Comparison of ENCODE assay signal across 9 mouse cellular contexts in the genomic region with DNA sequence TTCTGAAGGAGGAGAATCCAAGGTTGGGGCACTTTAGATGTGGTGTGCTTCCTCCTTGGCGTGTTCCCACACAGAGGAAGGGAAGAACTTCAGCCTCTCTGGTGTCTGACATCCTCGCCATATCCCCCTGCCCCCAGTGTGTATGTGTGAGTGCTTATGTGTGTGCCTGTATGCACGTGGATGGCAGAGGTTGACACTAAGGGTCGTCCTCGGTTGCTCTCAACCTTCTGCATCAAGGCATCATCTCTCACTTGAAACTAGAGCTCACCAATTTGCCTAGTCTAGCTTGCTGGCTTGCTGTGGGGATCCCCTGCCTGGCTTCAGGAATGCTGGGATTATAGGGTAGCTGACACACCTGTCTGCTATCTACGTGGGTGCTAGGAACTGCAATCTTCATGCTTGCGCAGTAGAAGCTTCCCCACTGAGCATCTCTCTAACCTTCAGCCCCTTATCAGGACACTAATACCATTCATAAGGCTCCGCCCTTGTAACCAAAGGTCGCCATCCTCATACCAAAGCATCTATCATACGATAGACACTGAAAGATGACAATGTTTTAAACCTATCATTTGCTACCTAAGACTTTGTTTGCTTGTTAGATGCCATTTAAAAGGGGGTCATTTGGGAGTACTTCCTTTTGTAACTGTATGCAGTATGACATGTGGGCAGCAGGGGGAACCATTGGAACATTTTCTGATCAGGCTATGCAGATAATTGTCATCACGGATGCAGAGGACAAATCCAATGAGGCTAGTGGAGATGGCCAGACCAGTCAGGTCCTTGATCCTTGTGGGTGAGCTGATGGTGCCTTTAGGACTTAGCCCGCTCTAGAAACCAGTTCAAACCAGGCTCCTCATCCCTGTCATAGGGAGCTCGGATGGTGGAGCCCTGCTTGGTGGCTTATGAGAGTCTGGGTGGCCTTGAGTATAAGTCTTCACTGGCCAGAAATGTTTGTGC. TPM values are rescaled to one million over a fixed set of nuclear protein-coding genes. Genes with fewer than 3 reads are reported as not detected.
A peak's percentile ranks its signal among the peaks of the same experiment; 100 is the strongest.
DNase-seq lines count a peak whose midpoint lies in the region; ATAC-seq and TF ChIP-seq lines count a peak whose summit lies in the region.
"Had no signal": no experiment of that assay in that cellular context is flagged by ENCODE, and none has a peak within 500 bp of the region (broad histone marks: within the 10 kb centered on the region; RNA-seq: fewer than 3 reads in every experiment).

No protein-coding gene starts in this region.

- no peak for TF ChIP-seq EP300 in liver, embryonic 14.5 days (IDR thresholded peaks at IDR 0.05; ENCODE audit: low read depth)
- peak; percentile 8 for TF ChIP-seq EP300 in stomach, postnatal 0 days (optimal IDR thresholded peaks at IDR 0.05)

- peak; percentile 71 for DNase-seq in 416B (ENCODE audit: low read depth)
- DNase-seq in T-cell, adult 2 months (ENCODE audit: low spot score), result peak; percentile 48
- peak; percentile 81 for DNase-seq in embryo, embryonic 10.5 days (ENCODE audit: low spot score)
- DNase-seq in kidney, postnatal 10 days, result peak; percentile 82
- DNase-seq in liver, embryonic 14.5 days (ENCODE audit: low read depth in 3 of 3, low spot score in 3 of 3), result peak in 1 of 3 experiments; percentile 14
- peak; percentile 62 for DNase-seq in neural tube, embryonic 11.5 days (ENCODE audit: low spot score)
- DNase-seq in stomach, postnatal 0 days (ENCODE audit: low spot score), result peak; percentile 64

- peak; percentile 61 for TF ChIP-seq CTCF in liver, embryonic 14.5 days (IDR thresholded peaks at IDR 0.05; ENCODE audit: low read depth)
- TF ChIP-seq CTCF in stomach, postnatal 0 days (IDR thresholded peaks at IDR 0.05; ENCODE audit: low read depth), result peak; percentile 92

- no peak overlapping the region for H3K27ac ChIP-seq in heart, embryonic 11.5 days (ENCODE audit: low read depth, low read length)
- no peak overlapping the region for H3K27ac ChIP-seq in liver, embryonic 14.5 days
- no peak overlapping the region for H3K27ac ChIP-seq in neural tube, embryonic 11.5 days (ENCODE audit: low read depth, low read length)
- peak overlapping the region; percentile 53; the same call in 1 of the 2 replicates for H3K27ac ChIP-seq in stomach, postnatal 0 days (replicated peaks)
- H3K27ac ChIP-seq: embryonic facial prominence, embryonic 13.5 days had no signal

- ATAC-seq in heart, embryonic 11.5 days (replicated peaks; ENCODE audit: insufficient number of reproducible peaks, low FRiP score, low TSS enrichment), result peak; percentile 44; the same call in 1 of the 2 replicates
- ATAC-seq in liver, embryonic 14.5 days (ENCODE audit: insufficient read depth), result no peak
- ATAC-seq in neural tube, embryonic 11.5 days (ENCODE audit: insufficient read depth, low FRiP score, low TSS enrichment), result peak; percentile 31; the same call in 1 of the 2 replicates
- ATAC-seq in stomach, postnatal 0 days (ENCODE audit: low FRiP score, low TSS enrichment), result peak; percentile 35

- H3K27me3 ChIP-seq in heart, embryonic 11.5 days (ENCODE audit: control insufficient read depth, insufficient read depth, low read length), result no peaks in the 10 kb centered on the region
- H3K27me3 ChIP-seq in liver, embryonic 14.5 days (ENCODE audit: control insufficient read depth, insufficient read depth, low read length), result no peaks in the 10 kb centered on the region
- no peaks in the 10 kb centered on the region for H3K27me3 ChIP-seq in neural tube, embryonic 11.5 days (ENCODE audit: control insufficient read depth, insufficient read depth, low read length)
- no peaks in the 10 kb centered on the region for H3K27me3 ChIP-seq in stomach, postnatal 0 days (ENCODE audit: control insufficient read depth, insufficient read depth, low read length)
- H3K27me3 ChIP-seq: embryonic facial prominence, embryonic 13.5 days had no signal

- no peaks in the 10 kb centered on the region for H3K4me1 ChIP-seq in heart, embryonic 11.5 days (ENCODE audit: control insufficient read depth, insufficient read depth, low read length)
- H3K4me1 ChIP-seq in liver, embryonic 14.5 days (replicated peaks; ENCODE audit: control insufficient read depth in 2 of 2, insufficient read depth in 2 of 2, low read length in 1 of 2), result no peaks in the 10 kb centered on the region
- H3K4me1 ChIP-seq in neural tube, embryonic 11.5 days (ENCODE audit: control insufficient read depth, insufficient read depth, low read length), result no peaks in the 10 kb centered on the region
- no peaks in the 10 kb centered on the region for H3K4me1 ChIP-seq in stomach, postnatal 0 days (replicated peaks; ENCODE audit: control insufficient read depth, insufficient read depth)
- H3K4me1 ChIP-seq: embryonic facial prominence, embryonic 13.5 days had no signal

- WGBS in heart, embryonic 11.5 days (ENCODE audit: insufficient replicate concordance), result 49% methylated on average over 13 of the region's 13 CpGs
- WGBS in liver, embryonic 14.5 days (ENCODE audit: insufficient replicate concordance), result 36% methylated on average over 13 of the region's 13 CpGs
- WGBS in neural tube, embryonic 11.5 days, result 59% methylated on average over 13 of the region's 13 CpGs
- 52% methylated on average over 13 of the region's 13 CpGs for WGBS in stomach, postnatal 0 days

- H3K9ac ChIP-seq in heart, embryonic 11.5 days (ENCODE audit: low read depth, low read length), result no peak overlapping the region
- no peak overlapping the region for H3K9ac ChIP-seq in liver, embryonic 14.5 days (replicated peaks)
- no peak overlapping the region for H3K9ac ChIP-seq in neural tube, embryonic 11.5 days (ENCODE audit: low read length)
- no peak overlapping the region for H3K9ac ChIP-seq in stomach, postnatal 0 days (ENCODE audit: low read length)
- H3K9ac ChIP-seq: embryonic facial prominence, embryonic 13.5 days had no signal

- peaks cover 4% of the 10 kb centered on the region; the same call in 1 of the 2 replicates for H3K36me3 ChIP-seq in heart, embryonic 11.5 days (ENCODE audit: control insufficient read depth, insufficient read depth, low read length)
- no peaks in the 10 kb centered on the region for H3K36me3 ChIP-seq in liver, embryonic 14.5 days (replicated peaks; ENCODE audit: control insufficient read depth, insufficient read depth, low read depth)
- no peaks in the 10 kb centered on the region for H3K36me3 ChIP-seq in neural tube, embryonic 11.5 days (ENCODE audit: control insufficient read depth, insufficient read depth, low read length)
- H3K36me3 ChIP-seq in stomach, postnatal 0 days (ENCODE audit: control insufficient read depth, insufficient read depth, low read length), result no peaks in the 10 kb centered on the region
- H3K36me3 ChIP-seq: embryonic facial prominence, embryonic 13.5 days had no signal

- no peak overlapping the region for H3K4me2 ChIP-seq in heart, embryonic 11.5 days
- no peak overlapping the region for H3K4me2 ChIP-seq in liver, embryonic 14.5 days (ENCODE audit: low read depth)
- H3K4me2 ChIP-seq in neural tube, embryonic 11.5 days (ENCODE audit: low read depth), result no peak overlapping the region
- no peak overlapping the region for H3K4me2 ChIP-seq in stomach, postnatal 0 days (replicated peaks; ENCODE audit: low read depth)
- H3K4me2 ChIP-seq: embryonic facial prominence, embryonic 13.5 days had no signal

- no peaks in the 10 kb centered on the region for H3K9me3 ChIP-seq in heart, embryonic 11.5 days (replicated peaks; ENCODE audit: control insufficient read depth, low read length)
- no peaks in the 10 kb centered on the region for H3K9me3 ChIP-seq in liver, embryonic 14.5 days (ENCODE audit: control insufficient read depth, low read length)
- H3K9me3 ChIP-seq in neural tube, embryonic 11.5 days (ENCODE audit: control insufficient read depth, low read length), result no peaks in the 10 kb centered on the region
- H3K9me3 ChIP-seq in stomach, postnatal 0 days (ENCODE audit: control insufficient read depth, low read length), result no peaks in the 10 kb centered on the region
- H3K9me3 ChIP-seq: embryonic facial prominence, embryonic 13.5 days had no signal

- no peak overlapping the region for H3K4me3 ChIP-seq in heart, embryonic 11.5 days (ENCODE audit: low read depth, low read length)
- H3K4me3 ChIP-seq in liver, embryonic 14.5 days (ENCODE audit: insufficient read depth in 1 of 2, low read depth in 2 of 2, low read length in 2 of 2), result no peak overlapping the region
- no peak overlapping the region for H3K4me3 ChIP-seq in neural tube, embryonic 11.5 days (ENCODE audit: low read depth, low read length)
- no peak overlapping the region for H3K4me3 ChIP-seq in stomach, postnatal 0 days (ENCODE audit: low read depth, low read length)
- H3K4me3 ChIP-seq: embryonic facial prominence, embryonic 13.5 days had no signal

RNA-seq across cellular contexts. Expression of gene Ypel5, which starts 21.7 kb away (rescaled TPM):
- polyA plus RNA-seq in heart, embryonic 11.5 days (2014; fragmentation: Nextera tagmentation; extraction: Ambion mirVana), result 65.9 and 70.4 TPM in 2 replicates
- polyA plus RNA-seq in liver, embryonic 14.5 days (2012; rRNA removed), result 25.8 and 30.4 TPM in 2 replicates
- polyA plus RNA-seq in liver, embryonic 14.5 days (2014; fragmentation: Nextera tagmentation; extraction: Ambion mirVana), result 84.1 and 87.9 TPM in 2 replicates
- polyA plus RNA-seq in neural tube, embryonic 11.5 days (2014; fragmentation: Nextera tagmentation; extraction: Ambion mirVana), result 63.8 and 64.8 TPM in 2 replicates
- polyA plus RNA-seq in stomach, postnatal 0 days (2015; fragmentation: Nextera tagmentation; extraction: Ambion mirVana), result 67.3 and 69.5 TPM in 2 replicates
